Mouse (Mus musculus) embryonic fibroblast, embryonic 13.5 days (primary cell): ENCODE data around the gene Cxcr4. TPM values are rescaled to one million over a fixed set of nuclear protein-coding genes. Genes with fewer than 3 reads are reported as not detected.

ENCODE experiments used
- H3K27ac ChIP-seq: 2 replicates; pipeline ENCODE4 v1.5.1; 2012; ENCODE audit warnings: low read length, control low read depth, inconsistent platforms; ENCODE audit not compliant: insufficient read depth
- H3K4me1 ChIP-seq: 2 replicates; pipeline ENCODE4 v1.6.1; 2011; ENCODE audit warnings: low read length; ENCODE audit not compliant: control insufficient read depth, insufficient read depth
- H3K4me3 ChIP-seq: 2 replicates; pipeline ENCODE4 v1.5.1; 2011; ENCODE audit warnings: mild to moderate bottlenecking, control low read depth, low read length; ENCODE audit not compliant: insufficient read depth
- CTCF ChIP-seq: IDR thresholded peaks from 2 replicates; pipeline ENCODE4 v1.5.1; 2011; ENCODE audit warnings: mild to moderate bottlenecking, control low read depth, low read length, moderate library complexity, borderline replicate concordance; ENCODE audit not compliant: insufficient read depth
- POLR2A ChIP-seq: IDR thresholded peaks from 2 replicates; pipeline ENCODE4 v1.6.1; 2011; ENCODE audit warnings: low read depth, mild to moderate bottlenecking, control low read depth, low read length, moderate library complexity
- polyA plus RNA-seq: library from polyadenylated mRNA; stranded (reverse); fragments of >200 nt; gene quantifications from 2 replicates; pipeline ENCODE4 v1.2.4, GENCODE M21; 2011; ENCODE audit warnings: low read depth; ENCODE audit not compliant: missing spikeins, insufficient read length

Gene Cxcr4
- polyA plus RNA-seq, 1 experiment: 0.84 TPM

GRCm38 (mm10) chr1:128617654-128618310, 25.7 kb upstream of the Cxcr4 start:
- Histone ChIP-seq H3K4me3 (no peak overlapping the region), H3K4me1 (no peaks in the 10 kb centered on the region), H3K27ac (no peak overlapping the region)
- TF ChIP-seq CTCF: no peak
- TF ChIP-seq POLR2A: no peak

- no peak for TF ChIP-seq CTCF
- TF ChIP-seq POLR2A: no peak
- no peaks in the 10 kb centered on the region for H3K4me1 ChIP-seq
- no peak overlapping the region for H3K27ac ChIP-seq
- H3K4me3 ChIP-seq: no peak overlapping the region
Observed at GRCm38 (mm10) chr1:128616586-128616985, 24.5 kb upstream of the Cxcr4 start.

- H3K27ac ChIP-seq: no peak overlapping the region
- no peak for TF ChIP-seq CTCF
- no peak for TF ChIP-seq POLR2A
- no peaks in the 10 kb centered on the region for H3K4me1 ChIP-seq
- no peak overlapping the region for H3K4me3 ChIP-seq
Observed at GRCm38 (mm10) chr1:128615459-128615806, 23.3 kb upstream of the Cxcr4 start.

- TF ChIP-seq POLR2A (no peak), CTCF (no peak)
Observed at GRCm38 (mm10) chr1:128614653-128615458, 22.8 kb upstream of the Cxcr4 start.

GRCm38 (mm10) chr1:128608119-128608518, 16.0 kb upstream of the Cxcr4 start:
- no peak overlapping the region for H3K4me3 ChIP-seq
- no peak for TF ChIP-seq CTCF
- TF ChIP-seq POLR2A: no peak
- H3K27ac ChIP-seq: no peak overlapping the region
- no peaks in the 10 kb centered on the region for H3K4me1 ChIP-seq

More at GRCm38 (mm10) chr1:128614653-128615458, 22.8 kb upstream of the Cxcr4 start:
- H3K27ac ChIP-seq: no peak overlapping the region
- no peak overlapping the region for H3K4me3 ChIP-seq
- no peaks in the 10 kb centered on the region for H3K4me1 ChIP-seq

- TF ChIP-seq POLR2A (no peak), CTCF (no peak)
- Histone ChIP-seq H3K27ac (no peak overlapping the region), H3K4me3 (no peak overlapping the region), H3K4me1 (no peaks in the 10 kb centered on the region)
Observed at GRCm38 (mm10) chr1:128607423-128607822, 15.3 kb upstream of the Cxcr4 start.

- no peaks in the 10 kb centered on the region for H3K4me1 ChIP-seq
- no peak for TF ChIP-seq CTCF
- no peak for TF ChIP-seq POLR2A
- no peak overlapping the region for H3K27ac ChIP-seq
Observed at GRCm38 (mm10) chr1:128605794-128606193, 13.7 kb upstream of the Cxcr4 start.

GRCm38 (mm10) chr1:128602688-128603385, 10.7 kb upstream of the Cxcr4 start:
- no peak overlapping the region for H3K4me3 ChIP-seq
- no peak overlapping the region for H3K27ac ChIP-seq
- H3K4me1 ChIP-seq: no peaks in the 10 kb centered on the region
- TF ChIP-seq CTCF (no peak), POLR2A (no peak)

More at GRCm38 (mm10) chr1:128605794-128606193, 13.7 kb upstream of the Cxcr4 start:
- H3K4me3 ChIP-seq: no peak overlapping the region

GRCm38 (mm10) chr1:128602018-128602687, 10.1 kb upstream of the Cxcr4 start:
- no peak overlapping the region for H3K27ac ChIP-seq
- TF ChIP-seq POLR2A (no peak), CTCF (no peak)
- H3K4me1 ChIP-seq: no peaks in the 10 kb centered on the region
- H3K4me3 ChIP-seq: no peak overlapping the region

- Histone ChIP-seq H3K27ac (no peak overlapping the region), H3K4me1 (no peaks in the 10 kb centered on the region), H3K4me3 (no peak overlapping the region)
- TF ChIP-seq CTCF (no peak), POLR2A (no peak)
Observed at GRCm38 (mm10) chr1:128601307-128601706, 9.2 kb upstream of the Cxcr4 start.
